Comparison of ENCODE assay signal across 9 mouse cellular contexts in the genomic region with DNA sequence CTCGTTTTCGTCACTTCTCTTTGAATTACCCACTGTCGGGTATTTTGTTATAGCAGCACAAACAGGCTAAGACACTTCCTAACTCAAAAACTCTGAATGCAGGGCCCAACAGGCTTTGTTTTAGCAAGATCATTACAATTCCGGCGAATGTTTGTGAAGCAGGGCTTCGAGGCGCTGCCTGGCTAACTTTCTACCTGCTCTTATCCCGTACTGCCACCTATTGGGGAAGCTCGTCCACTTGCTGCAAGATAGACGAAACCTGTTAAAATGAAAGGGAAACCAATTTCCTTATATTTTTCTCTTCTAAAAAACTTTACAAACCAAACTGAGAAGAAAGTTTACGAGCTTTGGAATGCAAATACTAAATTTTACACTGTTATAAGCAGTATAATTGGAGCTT.
DNase-seq lines count a peak whose midpoint lies in the region; ATAC-seq and TF ChIP-seq lines count a peak whose summit lies in the region.
"Had no signal": no experiment of that assay in that cellular context is flagged by ENCODE, and none has a peak within 500 bp of the region (broad histone marks: within the 10 kb centered on the region; RNA-seq: fewer than 3 reads in every experiment).

No protein-coding gene starts in this region.

- no peak overlapping the region for H3K4me3 ChIP-seq in heart, embryonic 12.5 days
- no peak overlapping the region for H3K4me3 ChIP-seq in bone marrow, adult 2 months (replicated peaks; ENCODE audit: control insufficient read depth, low read depth, low read length)
- H3K4me3 ChIP-seq: limb, embryonic 13.5 days had no signal

- no peak for TF ChIP-seq POLR2A in bone marrow, adult 2 months (IDR thresholded peaks at IDR 0.05; ENCODE audit: borderline replicate concordance, control insufficient read depth, low read depth, low read length)

- H3K4me2 ChIP-seq in heart, embryonic 12.5 days, result no peak overlapping the region
- H3K4me2 ChIP-seq: limb, embryonic 13.5 days had no signal

- WGBS in heart, embryonic 12.5 days, result 32% methylated on average over 11 of the region's 11 CpGs
- WGBS in bone marrow, adult 2 months, result 24% methylated on average over 11 of the region's 11 CpGs

- H3K36me3 ChIP-seq in heart, embryonic 12.5 days, result no peaks in the 10 kb centered on the region
- H3K36me3 ChIP-seq: limb, embryonic 13.5 days had no signal

- H3K9ac ChIP-seq in heart, embryonic 12.5 days, result no peak overlapping the region
- H3K9ac ChIP-seq: limb, embryonic 13.5 days had no signal

- peaks cover 14% of the 10 kb centered on the region for H3K27me3 ChIP-seq in heart, embryonic 12.5 days (replicated peaks)

- H3K27ac ChIP-seq in heart, embryonic 12.5 days (ENCODE audit: poor library complexity, severe bottlenecking), result no peak overlapping the region
- H3K27ac ChIP-seq in bone marrow, adult 2 months (ENCODE audit: control insufficient read depth, insufficient read depth, low read depth, low read length, poor library complexity), result no peak overlapping the region
- H3K27ac ChIP-seq: limb, embryonic 13.5 days had no signal

- peak; percentile 39; the same call in 1 of the 2 replicates for TF ChIP-seq CTCF in bone marrow, adult 2 months (IDR thresholded peaks at IDR 0.05; ENCODE audit: control insufficient read depth, insufficient read depth, low read length)

- H3K4me1 ChIP-seq in heart, embryonic 12.5 days (replicated peaks), result no peaks in the 10 kb centered on the region
- H3K4me1 ChIP-seq in bone marrow, adult 2 months (ENCODE audit: control insufficient read depth, insufficient read depth, low read length), result no peaks in the 10 kb centered on the region
- H3K4me1 ChIP-seq: limb, embryonic 13.5 days had no signal

- ATAC-seq in heart, embryonic 12.5 days (ENCODE audit: insufficient number of reproducible peaks, low FRiP score), result no peak
- peak; percentile 71; the same call in 1 of the 2 replicates for ATAC-seq in megakaryocyte-erythroid progenitor cell, adult 5-6 weeks (replicated peaks; ENCODE audit: low FRiP score, low TSS enrichment, poor library complexity, severe bottlenecking)

- no peaks in the 10 kb centered on the region for H3K9me3 ChIP-seq in heart, embryonic 12.5 days (replicated peaks)
- H3K9me3 ChIP-seq: limb, embryonic 13.5 days had no signal

- peak; percentile 90 for DNase-seq in heart, adult 11 months
- DNase-seq in CD4-positive, CD25-positive, alpha-beta regulatory T cell, adult 2 months (ENCODE audit: low read depth, low spot score), result peak; percentile 78
- peak; percentile 26 for DNase-seq in gastrocnemius, postnatal 10 days
- peak; percentile 6 to 42 for DNase-seq in layer of hippocampus, postnatal 25 days (ENCODE audit: extremely low spot score in 1 of 2, low spot score in 1 of 2)
- peak; percentile 22 for DNase-seq in testis, postnatal 14 days (ENCODE audit: low spot score)

Comparison
In these comparisons a context has a peak if more than half of its experiments do, and no peak if none do; other contexts are left out.
1. DNase-seq: peak in every context shown above with its lines; median percentile 90 in heart, adult 11 months; 78 in CD4-positive, CD25-positive, alpha-beta regulatory T cell, adult 2 months; 26 in gastrocnemius, postnatal 10 days; 24 in layer of hippocampus, postnatal 25 days; 22 in testis, postnatal 14 days.